Mouse (Mus musculus): ENCODE measurements around the gene Angel1.

DNA sequence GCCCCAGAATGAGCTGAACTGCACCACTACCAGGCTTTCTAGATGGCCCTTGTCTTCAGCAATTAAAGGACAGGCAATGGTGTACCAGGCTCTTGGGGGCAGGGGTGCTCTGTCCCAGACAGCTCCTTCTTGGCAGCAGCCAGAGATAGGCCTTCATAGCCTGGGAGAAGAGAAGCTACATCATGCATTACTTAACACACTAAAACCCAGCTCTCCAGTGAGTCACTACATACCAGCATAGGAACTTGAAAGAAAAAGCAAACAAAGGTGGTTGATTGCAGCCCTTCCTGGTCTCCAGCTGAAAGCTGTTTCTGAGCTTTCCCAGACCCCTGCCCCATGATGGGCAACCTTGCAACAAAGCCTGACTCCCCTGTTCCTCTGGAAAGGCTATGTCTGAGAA lies 27.7 kb downstream of the Angel1 start:
- TF ChIP-seq POLR2A (IDR thresholded peaks at IDR 0.05; ENCODE audit: low read depth, low read length), result no peak
- TF ChIP-seq CTCF (IDR thresholded peaks at IDR 0.05; ENCODE audit: borderline replicate concordance, insufficient read depth, low read length), result no peak

Measured in embryonic fibroblast, embryonic 13.5 days (primary cell).